Mouse (Mus musculus) bone marrow, adult 2 months (tissue): ENCODE results near the gene Tmem9.

Experiments used
- CTCF ChIP-seq: fragments of 200-500 bp; IDR thresholded peaks from 2 replicates; pipeline ENCODE4 v1.5.1; 2011; ENCODE audit warnings: low read length, control low read depth; ENCODE audit not compliant: control insufficient read depth, insufficient read depth
- POLR2A ChIP-seq: fragments of 200-500 bp; IDR thresholded peaks from 2 replicates; pipeline ENCODE4 v1.6.1; 2011; ENCODE audit warnings: low read depth, mild to moderate bottlenecking, control low read depth, low read length, borderline replicate concordance; ENCODE audit not compliant: control insufficient read depth

GRCm38 (mm10) chr1:136051013-136051315 lies 43.0 kb downstream of the Tmem9 start:
- TF ChIP-seq CTCF (no peak), POLR2A (no peak)
